Mouse (Mus musculus) C2C12 (cell line): ENCODE measurements around the gene Myof.

Experiments
- CEBPB ChIP-seq: IDR thresholded peaks from one replicate; pipeline ENCODE4 v1.6.1; 2011; ENCODE audit warnings: low read depth, mild to moderate bottlenecking, control low read depth, moderate library complexity
- CTCF ChIP-seq: IDR thresholded peaks from one replicate; pipeline ENCODE4 v1.5.1; 2011; ENCODE audit not compliant: control insufficient read depth, insufficient read depth, insufficient read length
- MAX ChIP-seq: IDR thresholded peaks from one replicate; pipeline ENCODE4 v1.6.1; 2011; ENCODE audit warnings: mild to moderate bottlenecking, control low read depth
- MYOD1 ChIP-seq: IDR thresholded peaks from one replicate; pipeline ENCODE4 v1.6.1; 2011; ENCODE audit warnings: low read depth; ENCODE audit not compliant: control insufficient read depth, insufficient read length
- MYOG ChIP-seq: IDR thresholded peaks from one replicate; pipeline ENCODE4 v1.6.1; 2011; ENCODE audit not compliant: control insufficient read depth, insufficient read length; ENCODE audit errors: extremely low read depth
- USF1 ChIP-seq: IDR thresholded peaks from one replicate; pipeline ENCODE4 v1.6.1; 2011; ENCODE audit warnings: low read depth, mild to moderate bottlenecking, control low read depth, moderate library complexity

DNA sequence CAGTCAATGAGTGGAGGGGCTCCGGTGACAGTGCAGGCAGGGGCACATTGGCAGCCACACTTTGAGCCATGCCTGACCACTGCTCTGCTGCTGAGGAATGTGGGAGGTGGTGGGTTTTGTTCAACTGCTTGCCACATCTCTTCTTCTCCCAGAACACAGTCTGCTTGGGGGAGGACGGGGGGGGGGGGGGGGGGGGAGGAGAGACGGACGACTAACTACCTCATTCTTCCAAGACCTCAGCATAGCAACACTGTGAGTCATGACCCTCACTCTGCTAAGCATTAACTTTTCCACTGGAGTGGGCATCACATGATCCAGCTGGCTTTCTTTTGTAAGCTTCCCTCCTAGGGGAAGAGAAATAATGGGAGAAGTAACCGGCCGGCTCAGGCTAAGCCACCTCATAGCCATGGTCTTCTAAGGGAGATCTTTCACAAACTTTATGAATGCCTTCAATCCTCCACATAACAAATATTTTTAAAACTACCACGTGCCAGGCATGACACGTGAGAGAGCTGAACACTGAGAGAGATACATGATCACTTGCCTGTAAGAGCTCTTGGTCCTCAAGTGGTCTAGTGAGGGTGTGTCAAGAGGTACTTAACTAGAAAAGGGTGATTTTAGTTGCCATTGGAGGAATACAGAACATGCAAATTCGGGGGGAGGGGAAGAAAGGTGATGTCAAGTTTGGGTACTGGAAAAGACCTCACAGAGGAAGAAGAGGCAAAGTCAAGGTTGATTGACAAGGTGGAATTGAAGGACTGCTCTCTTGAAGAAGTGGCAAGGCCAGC, 17.9 kb downstream of the Myof start:
- TF ChIP-seq CTCF (no peak), USF1 (peak; percentile 95), CEBPB (peak; percentile 69), MAX (peak; percentile 73), MYOD1 (peak; percentile 34), MYOG (no peak)
